Mouse (Mus musculus) hindbrain, embryonic 11.5 days (tissue): ENCODE measurements around the gene Lrrc15. TPM values are rescaled to one million over a fixed set of nuclear protein-coding genes. Genes with fewer than 3 reads are reported as not detected.

Source experiments
- ATAC-seq: fragments of 200-750 bp; cut with Nextera tagmentation; 2 replicates; pipeline ENCODE4 v1.8.0; 2017; ENCODE audit warnings: mild to moderate bottlenecking, moderate TSS enrichment, moderate library complexity; ENCODE audit not compliant: low FRiP score
- DNase-seq: peaks from one replicate; pipeline ENCODE4 v3.0.0-alpha.2; 2015; ENCODE audit warnings: low spot score
- H3K27ac ChIP-seq: fragments of 300-500 bp; sonication (generic); 2 replicates; pipeline ENCODE4 v1.5.1; 2014; ENCODE audit warnings: mild to moderate bottlenecking, low read depth, low read length
- H3K27me3 ChIP-seq: fragments of 300-500 bp; sonication (generic); 2 replicates; pipeline ENCODE4 v1.6.1; 2014; ENCODE audit warnings: mild to moderate bottlenecking, low read length, moderate library complexity, mixed read lengths; ENCODE audit not compliant: control insufficient read depth, insufficient read depth
- H3K36me3 ChIP-seq: fragments of 300-500 bp; sonication (generic); 2 replicates; pipeline ENCODE4 v1.6.1; 2014; ENCODE audit warnings: mild to moderate bottlenecking, low read length, moderate library complexity, mixed read lengths; ENCODE audit not compliant: control insufficient read depth, insufficient read depth
- H3K4me1 ChIP-seq: fragments of 300-500 bp; sonication (generic); replicated peaks from 2 replicates; pipeline ENCODE4 v1.6.1; 2014; ENCODE audit warnings: low read length, mixed read lengths; ENCODE audit not compliant: control insufficient read depth, insufficient read depth
- H3K4me2 ChIP-seq: fragments of 300-500 bp; sonication (generic); replicated peaks from 2 replicates; pipeline ENCODE4 v1.6.1; 2014; ENCODE audit warnings: mild to moderate bottlenecking, low read depth, low read length
- H3K4me3 ChIP-seq: fragments of 300-500 bp; sonication (generic); 2 replicates; pipeline ENCODE4 v1.5.1; 2014; ENCODE audit warnings: low read depth, low read length
- H3K9ac ChIP-seq: fragments of 300-500 bp; sonication (generic); 2 replicates; pipeline ENCODE4 v1.6.1; 2014; ENCODE audit warnings: low read depth, low read length
- H3K9me3 ChIP-seq: fragments of 300-500 bp; sonication (generic); 2 replicates; pipeline ENCODE4 v1.6.1; 2016; ENCODE audit warnings: low read length; ENCODE audit not compliant: control insufficient read depth
- WGBS: fragments of 180-500 bp; shearing (Covaris S2); extraction: QIAGEN DNeasy Blood & Tissue Kit; methylation state at CpG from one replicate; pipeline ENCODE4 v1.1.7; 2014; 5-methylcytosine and 5-hydroxymethylcytosine counted together
- polyA plus RNA-seq: library from polyadenylated mRNA; unstranded; fragments of >200 nt; fragmentation: Nextera tagmentation; extraction: Ambion mirVana; gene quantifications from 2 replicates; pipeline ENCODE4 v1.2.1, GENCODE M21; 2014

The Lrrc15 gene
- polyA plus RNA-seq, 1 experiment from 2014 or later: 0.91 TPM

- no peak within 1 kb of the TSS for H3K9ac ChIP-seq
- no peaks in the 10 kb centered on the region; the same call in 1 of the 2 replicates for H3K27me3 ChIP-seq
- no peaks in the 10 kb centered on the region for H3K9me3 ChIP-seq
- ATAC-seq: no peak
- 74% methylated on average over 5 of the region's 5 CpGs for WGBS
- no peak for DNase-seq
- no peaks in the 10 kb centered on the region for H3K4me1 ChIP-seq
- H3K4me3 ChIP-seq: no peak within 1 kb of the TSS
- H3K4me2 ChIP-seq: no peak within 1 kb of the TSS
- no peak within 1 kb of the TSS for H3K27ac ChIP-seq
- H3K36me3 ChIP-seq: no peaks in the 10 kb centered on the region
Measured at GRCm38 (mm10) chr16:30267359-30267758, 15.7 kb downstream of the Lrrc15 start, which contains the start of gene Cpn2. Cpn2 (minus strand) TSS chr16:30267499.

- Histone ChIP-seq H3K27me3 (no peaks in the 10 kb centered on the region; the same call in 1 of the 2 replicates), H3K4me3 (no peak overlapping the region), H3K4me1 (no peaks in the 10 kb centered on the region), H3K9me3 (no peaks in the 10 kb centered on the region), H3K4me2 (no peak overlapping the region), H3K9ac (no peak overlapping the region), H3K27ac (no peak overlapping the region), H3K36me3 (no peaks in the 10 kb centered on the region)
- no peak for ATAC-seq
- WGBS: 77% methylated on average over 5 of the region's 5 CpGs
- no peak for DNase-seq
Measured at GRCm38 (mm10) chr16:30266561-30266960, 16.5 kb downstream of the Lrrc15 start.

GRCm38 (mm10) chr16:30265611-30266010 is 17.4 kb downstream of the Lrrc15 start:
- H3K4me3 ChIP-seq: no peak overlapping the region
- H3K36me3 ChIP-seq: no peaks in the 10 kb centered on the region
- WGBS: 84% methylated on average over 4 of the region's 4 CpGs
- no peaks in the 10 kb centered on the region for H3K4me1 ChIP-seq
- H3K4me2 ChIP-seq: no peak overlapping the region
- DNase-seq (no peak), ATAC-seq (no peak)
- no peaks in the 10 kb centered on the region for H3K9me3 ChIP-seq
- H3K9ac ChIP-seq: no peak overlapping the region
- H3K27me3 ChIP-seq: no peaks in the 10 kb centered on the region; the same call in 1 of the 2 replicates
- H3K27ac ChIP-seq: no peak overlapping the region

- Histone ChIP-seq H3K27me3 (no peaks in the 10 kb centered on the region; the same call in 1 of the 2 replicates), H3K4me2 (no peak overlapping the region), H3K9me3 (no peaks in the 10 kb centered on the region), H3K4me1 (no peaks in the 10 kb centered on the region), H3K9ac (no peak overlapping the region), H3K27ac (no peak overlapping the region), H3K4me3 (no peak overlapping the region), H3K36me3 (no peaks in the 10 kb centered on the region)
- 0 out of 2 replicates have a peak, but pooled peaks have one; percentile 27 for ATAC-seq
- no peak for DNase-seq
- WGBS: 52% methylated on average over 4 of the region's 4 CpGs
Measured at GRCm38 (mm10) chr16:30263156-30263555, 19.9 kb downstream of the Lrrc15 start.

GRCm38 (mm10) chr16:30262664-30263063 is 20.4 kb downstream of the Lrrc15 start:
- Histone ChIP-seq H3K9me3 (no peaks in the 10 kb centered on the region), H3K4me1 (no peaks in the 10 kb centered on the region), H3K27me3 (no peaks in the 10 kb centered on the region; the same call in 1 of the 2 replicates), H3K4me2 (no peak overlapping the region), H3K27ac (no peak overlapping the region), H3K4me3 (no peak overlapping the region), H3K9ac (no peak overlapping the region), H3K36me3 (no peaks in the 10 kb centered on the region)
- DNase-seq: peak; percentile 86
- WGBS: 0% methylated on average over 2 of the region's 2 CpGs
- ATAC-seq: no peak

GRCm38 (mm10) chr16:30262157-30262556 is 20.9 kb downstream of the Lrrc15 start:
- 90% methylated on average over 10 of the region's 10 CpGs for WGBS

GRCm38 (mm10) chr16:30261341-30261740 is 21.7 kb downstream of the Lrrc15 start:
- DNase-seq: no peak
- Histone ChIP-seq H3K4me2 (no peak overlapping the region), H3K4me3 (no peak overlapping the region), H3K9me3 (no peaks in the 10 kb centered on the region), H3K9ac (no peak overlapping the region), H3K36me3 (no peaks in the 10 kb centered on the region), H3K27me3 (no peaks in the 10 kb centered on the region), H3K4me1 (no peaks in the 10 kb centered on the region), H3K27ac (no peak overlapping the region)
- ATAC-seq: no peak
- 91% methylated on average over 9 of the region's 9 CpGs for WGBS

More at GRCm38 (mm10) chr16:30262157-30262556, 20.9 kb downstream of the Lrrc15 start:
- no peak for ATAC-seq
- Histone ChIP-seq H3K27ac (no peak overlapping the region), H3K27me3 (no peaks in the 10 kb centered on the region; the same call in 1 of the 2 replicates), H3K4me2 (no peak overlapping the region), H3K4me3 (no peak overlapping the region), H3K4me1 (no peaks in the 10 kb centered on the region), H3K36me3 (no peaks in the 10 kb centered on the region), H3K9me3 (no peaks in the 10 kb centered on the region), H3K9ac (no peak overlapping the region)
- DNase-seq: no peak

- ATAC-seq: no peak
Measured at GRCm38 (mm10) chr16:30260012-30260635, 22.9 kb downstream of the Lrrc15 start.

GRCm38 (mm10) chr16:30259444-30259843 is 23.6 kb downstream of the Lrrc15 start:
- no peaks in the 10 kb centered on the region for H3K36me3 ChIP-seq
- no peak for ATAC-seq
- H3K4me3 ChIP-seq: no peak overlapping the region
- no peak overlapping the region for H3K27ac ChIP-seq
- no peak overlapping the region for H3K9ac ChIP-seq
- no peak for DNase-seq
- no peaks in the 10 kb centered on the region for H3K4me1 ChIP-seq
- H3K4me2 ChIP-seq: no peak overlapping the region
- H3K27me3 ChIP-seq: no peaks in the 10 kb centered on the region
- H3K9me3 ChIP-seq: no peaks in the 10 kb centered on the region
- 92% methylated on average over 10 of the region's 10 CpGs for WGBS

More at GRCm38 (mm10) chr16:30260012-30260635, 22.9 kb downstream of the Lrrc15 start:
- no peaks in the 10 kb centered on the region for H3K4me1 ChIP-seq
- no peak for DNase-seq
- no peak overlapping the region for H3K9ac ChIP-seq
- no peak overlapping the region for H3K27ac ChIP-seq
- no peak overlapping the region for H3K4me3 ChIP-seq
- 86% methylated on average over 15 of the region's 15 CpGs for WGBS
- H3K9me3 ChIP-seq: no peaks in the 10 kb centered on the region
- H3K27me3 ChIP-seq: no peaks in the 10 kb centered on the region
- H3K36me3 ChIP-seq: no peaks in the 10 kb centered on the region
- no peak overlapping the region for H3K4me2 ChIP-seq
